Mouse (Mus musculus) activated CD4-positive, CD25-positive, alpha-beta regulatory T cell, adult 4 months (primary cell): ENCODE data around the gene Cers3. TPM values are rescaled to one million over a fixed set of nuclear protein-coding genes. Genes with fewer than 3 reads are reported as not detected.

Experiments used
- ATAC-seq: one replicate; pipeline ENCODE4 v1.8.0; 2017
- polyA plus RNA-seq, 2 experiments: library from polyadenylated mRNA; unstranded; fragments of 100-300 nt; shearing (Covaris generic); gene quantifications; one replicate each; pipeline ENCODE4 v1.2.1; 2017

Cers3 gene
- polyA plus RNA-seq: not detected

GRCm38 (mm10) chr7:66743377-66743781 is at the start of gene Cers3:
Gene Cers3 (plus strand): TSS chr7:66743504.
- no peak for ATAC-seq

GRCm38 (mm10) chr7:66694467-66694866 is 48.8 kb upstream of the Cers3 start:
- ATAC-seq: no peak

GRCm38 (mm10) chr7:66702721-66703120 is 40.6 kb upstream of the Cers3 start:
- ATAC-seq: no peak

- ATAC-seq: no peak
Observed at GRCm38 (mm10) chr7:66704631-66705030, 38.7 kb upstream of the Cers3 start.

GRCm38 (mm10) chr7:66711166-66711565 is 32.1 kb upstream of the Cers3 start:
- no peak for ATAC-seq

- no peak for ATAC-seq
Observed at GRCm38 (mm10) chr7:66724514-66724913, 18.8 kb upstream of the Cers3 start.

GRCm38 (mm10) chr7:66724954-66725353 is 18.4 kb upstream of the Cers3 start:
- ATAC-seq: peak; percentile 82

- ATAC-seq: no peak
Observed at GRCm38 (mm10) chr7:66728072-66728471, 15.2 kb upstream of the Cers3 start.

- no peak for ATAC-seq
Observed at GRCm38 (mm10) chr7:66729232-66729631, 14.1 kb upstream of the Cers3 start.

GRCm38 (mm10) chr7:66733431-66733830 is 9.9 kb upstream of the Cers3 start:
- ATAC-seq: no peak

GRCm38 (mm10) chr7:66733882-66734281 is 9.4 kb upstream of the Cers3 start:
- no peak for ATAC-seq

GRCm38 (mm10) chr7:66734466-66734865 is 8.8 kb upstream of the Cers3 start:
- ATAC-seq: no peak

GRCm38 (mm10) chr7:66734993-66735392 is 8.3 kb upstream of the Cers3 start:
- ATAC-seq: no peak

GRCm38 (mm10) chr7:66737418-66737817 is 5.9 kb upstream of the Cers3 start:
- no peak for ATAC-seq

- ATAC-seq: no peak
Observed at GRCm38 (mm10) chr7:66741008-66741407, 2.3 kb upstream of the Cers3 start.

- ATAC-seq: no peak
Observed at GRCm38 (mm10) chr7:66741412-66741811, 1.9 kb upstream of the Cers3 start.

GRCm38 (mm10) chr7:66746972-66747371 is 3.7 kb downstream of the Cers3 start:
- no peak for ATAC-seq

- no peak for ATAC-seq
Observed at GRCm38 (mm10) chr7:66749998-66750397, 6.7 kb downstream of the Cers3 start.

GRCm38 (mm10) chr7:66753816-66754215 is 10.5 kb downstream of the Cers3 start:
- no peak for ATAC-seq

GRCm38 (mm10) chr7:66755611-66756010 is 12.3 kb downstream of the Cers3 start:
- no peak for ATAC-seq

- ATAC-seq: no peak
Observed at GRCm38 (mm10) chr7:66769902-66770301, 26.6 kb downstream of the Cers3 start.

GRCm38 (mm10) chr7:66770706-66771105 is 27.4 kb downstream of the Cers3 start:
- no peak for ATAC-seq

- no peak for ATAC-seq
Observed at GRCm38 (mm10) chr7:66771252-66771651, 27.9 kb downstream of the Cers3 start.

GRCm38 (mm10) chr7:66779411-66779810 is 36.1 kb downstream of the Cers3 start:
- no peak for ATAC-seq
